Mouse (Mus musculus) erythroid progenitor cell, adult 5-6 weeks (primary cell): ENCODE data around the gene Radil. TPM values are rescaled to one million over a fixed set of nuclear protein-coding genes. Genes with fewer than 3 reads are reported as not detected.

ENCODE experiments used
- ATAC-seq: replicated peaks from 2 replicates; pipeline ENCODE4 v1.8.0; 2016; ENCODE audit warnings: moderate number of reproducible peaks, mild to moderate bottlenecking, moderate TSS enrichment, inconsistent platforms; ENCODE audit not compliant: poor library complexity, low FRiP score, severe bottlenecking
- total RNA-seq, 2 experiments: library from RNA; stranded (forward) in 1 of 2; stranded (reverse) in 1 of 2; fragments of 150-400 nt in 1 of 2; fragments of 186-747, 209-891 nt in 1 of 2; gene quantifications; 2 replicates each; pipeline versions ENCODE4 v1.2.3 to v1.2.4; 2015 to 2017; ENCODE audit warnings: low replicate concordance in 2 of 2

The Radil gene
- total RNA-seq, 2 experiments from 2014 or later: not detected

- no peak for ATAC-seq
These were observed 4.6 kb downstream of the Radil start for GRCm38 (mm10) chr5:142546344-142546743.

- no peak for ATAC-seq
These were observed 5.7 kb downstream of the Radil start for GRCm38 (mm10) chr5:142545014-142545795.

- ATAC-seq: no peak
These were observed 13.6 kb downstream of the Radil start for GRCm38 (mm10) chr5:142537286-142537685.

GRCm38 (mm10) chr5:142535388-142535787, 15.5 kb downstream of the Radil start:
- no peak for ATAC-seq

- no peak for ATAC-seq
These were observed 21.0 kb downstream of the Radil start, which contains the start of gene Papolb for GRCm38 (mm10) chr5:142529915-142530314. Papolb (minus strand) TSS chr5:142530076.

GRCm38 (mm10) chr5:142524711-142525464, 26.0 kb downstream of the Radil start:
- ATAC-seq: no peak

GRCm38 (mm10) chr5:142521195-142521866, 29.6 kb downstream of the Radil start:
- ATAC-seq: 0 out of 2 replicates have a peak, but pooled peaks have one; percentile 36

- ATAC-seq: no peak
These were observed 30.5 kb downstream of the Radil start for GRCm38 (mm10) chr5:142520360-142520759.

GRCm38 (mm10) chr5:142518973-142519372, 31.9 kb downstream of the Radil start:
- ATAC-seq: no peak

GRCm38 (mm10) chr5:142512112-142512511, 38.8 kb downstream of the Radil start:
- ATAC-seq: no peak

GRCm38 (mm10) chr5:142510061-142510414, 40.9 kb downstream of the Radil start:
- ATAC-seq: no peak

- no peak for ATAC-seq
These were observed 41.5 kb downstream of the Radil start for GRCm38 (mm10) chr5:142509141-142510060.

- ATAC-seq: no peak
These were observed 45.0 kb downstream of the Radil start for GRCm38 (mm10) chr5:142505695-142506423.

GRCm38 (mm10) chr5:142504175-142504574, 46.7 kb downstream of the Radil start:
- ATAC-seq: no peak

GRCm38 (mm10) chr5:142502414-142502813, 48.5 kb downstream of the Radil start:
- ATAC-seq: 0 out of 2 replicates have a peak, but pooled peaks have one; percentile 51

GRCm38 (mm10) chr5:142500918-142501317, 50.0 kb downstream of the Radil start:
- no peak for ATAC-seq

GRCm38 (mm10) chr5:142498964-142499363, 51.9 kb downstream of the Radil start:
- no peak for ATAC-seq

GRCm38 (mm10) chr5:142495321-142496096, 55.4 kb downstream of the Radil start:
- ATAC-seq: no peak
